Mouse (Mus musculus) spleen, adult 2 months (tissue): Measurements from ENCODE around the gene Adap2.

Experiments used
- CTCF ChIP-seq: fragments of 200-500 bp; IDR thresholded peaks from 2 replicates; pipeline ENCODE4 v1.5.1; 2011; ENCODE audit warnings: mild to moderate bottlenecking, inconsistent platforms; ENCODE audit not compliant: insufficient read depth, insufficient read length, insufficient replicate concordance; ENCODE audit errors: extremely low read depth
- POLR2A ChIP-seq: fragments of 200-500 bp; IDR thresholded peaks from 2 replicates; pipeline ENCODE4 v1.6.1; 2011; ENCODE audit warnings: low read depth, low read length, inconsistent platforms

DNA sequence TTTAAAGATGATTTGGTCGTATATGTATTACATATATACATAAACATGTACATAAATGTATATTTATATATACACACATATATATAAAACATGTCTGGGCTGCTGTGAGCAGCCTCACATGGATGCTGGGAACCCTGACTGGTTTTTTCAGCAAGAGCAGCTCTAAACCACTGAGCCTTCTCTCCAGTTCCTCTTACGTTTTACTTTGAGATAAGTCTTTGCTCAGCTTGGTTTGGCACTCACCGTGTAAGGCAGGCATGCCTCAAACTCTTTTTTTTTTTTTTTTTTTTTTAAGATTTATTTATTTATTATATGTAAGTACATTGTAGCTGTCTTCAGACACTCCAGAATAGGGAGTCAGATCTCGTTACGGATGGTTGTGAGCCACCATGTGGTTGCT lies 3.3 kb upstream of the Adap2 start:
- TF ChIP-seq POLR2A: no peak
- TF ChIP-seq CTCF: no peak
